Mouse (Mus musculus) C2C12 (cell line): ENCODE measurements around the gene Phlda3. TPM values are rescaled to one million over a fixed set of nuclear protein-coding genes. Genes with fewer than 3 reads are reported as not detected.

Experiments used
- H3K27me3 ChIP-seq: one replicate; pipeline ENCODE4 v1.6.1; 2011; ENCODE audit not compliant: control insufficient read depth, insufficient read depth, insufficient read length
- H3K36me3 ChIP-seq: one replicate; pipeline ENCODE4 v1.6.1; 2011; ENCODE audit not compliant: control insufficient read depth, insufficient read depth
- H3K4me3 ChIP-seq: one replicate; pipeline ENCODE4 v1.5.1; 2011; ENCODE audit warnings: mild to moderate bottlenecking, control low read depth; ENCODE audit not compliant: poor library complexity, insufficient read depth, severe bottlenecking
- H3K79me2 ChIP-seq: one replicate; pipeline ENCODE4 v1.6.1; 2011; ENCODE audit not compliant: control insufficient read depth, insufficient read depth
- H3K79me3 ChIP-seq: one replicate; pipeline ENCODE4 v1.6.1; 2011; ENCODE audit warnings: low read depth, control low read depth
- H3ac ChIP-seq: one replicate; pipeline ENCODE3; 2011; ENCODE audit warnings: low read depth; ENCODE audit not compliant: control insufficient read depth, insufficient read length
- CEBPB ChIP-seq: IDR thresholded peaks from one replicate; pipeline ENCODE4 v1.6.1; 2011; ENCODE audit warnings: low read depth, mild to moderate bottlenecking, control low read depth, moderate library complexity
- CTCF ChIP-seq: IDR thresholded peaks from one replicate; pipeline ENCODE4 v1.5.1; 2011; ENCODE audit not compliant: control insufficient read depth, insufficient read depth, insufficient read length
- FOSL1 ChIP-seq: IDR thresholded peaks from one replicate; pipeline ENCODE4 v1.8.0; 2011; ENCODE audit warnings: mild to moderate bottlenecking, low read length; ENCODE audit not compliant: poor library complexity, insufficient read depth, severe bottlenecking
- MAX ChIP-seq: IDR thresholded peaks from one replicate; pipeline ENCODE4 v1.6.1; 2011; ENCODE audit warnings: mild to moderate bottlenecking, control low read depth
- MYOD1 ChIP-seq: IDR thresholded peaks from one replicate; pipeline ENCODE4 v1.6.1; 2011; ENCODE audit warnings: low read depth; ENCODE audit not compliant: control insufficient read depth, insufficient read length
- MYOG ChIP-seq: IDR thresholded peaks from one replicate; pipeline ENCODE4 v1.6.1; 2011; ENCODE audit not compliant: control insufficient read depth, insufficient read length; ENCODE audit errors: extremely low read depth
- USF1 ChIP-seq: IDR thresholded peaks from one replicate; pipeline ENCODE4 v1.6.1; 2011; ENCODE audit warnings: low read depth, mild to moderate bottlenecking, control low read depth, moderate library complexity
- polyA plus RNA-seq: library from polyadenylated mRNA; unstranded; fragments of >200 nt; fragmentation: generic; extraction: Trizol; gene quantifications from one replicate; pipeline ENCODE4 v1.2.1, GENCODE M21; 2012; ENCODE audit warnings: missing spikeins

The Phlda3 gene
- polyA plus RNA-seq, 1 experiment: 318 TPM

DNA sequence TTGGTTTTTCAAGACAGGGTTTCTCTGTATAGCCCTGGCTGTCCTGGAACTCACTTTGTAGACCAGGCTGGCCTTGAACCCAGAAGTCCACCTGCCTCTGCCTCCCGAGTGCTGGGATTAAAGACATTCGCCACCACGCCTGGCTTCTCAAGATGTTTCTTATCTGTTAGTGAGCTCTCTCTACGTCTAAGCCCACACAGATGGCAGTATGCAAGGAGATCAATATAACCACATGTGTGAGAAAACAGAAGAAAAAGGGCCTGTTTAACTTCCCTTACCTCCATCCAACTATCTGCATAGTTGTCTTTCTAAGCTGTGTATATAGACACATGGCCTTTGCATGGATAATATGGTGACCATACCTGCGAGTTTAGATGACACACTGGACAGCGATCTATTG lies 40.6 kb upstream of the Phlda3 start:
- Histone ChIP-seq H3K27me3 (no peaks in the 10 kb centered on the region), H3K79me3 (peaks cover 1% of the 10 kb centered on the region), H3ac (no peak overlapping the region), H3K36me3 (no peaks in the 10 kb centered on the region), H3K79me2 (peaks cover 12% of the 10 kb centered on the region), H3K4me3 (no peak overlapping the region)
- no peak for TF ChIP-seq MYOG

DNA sequence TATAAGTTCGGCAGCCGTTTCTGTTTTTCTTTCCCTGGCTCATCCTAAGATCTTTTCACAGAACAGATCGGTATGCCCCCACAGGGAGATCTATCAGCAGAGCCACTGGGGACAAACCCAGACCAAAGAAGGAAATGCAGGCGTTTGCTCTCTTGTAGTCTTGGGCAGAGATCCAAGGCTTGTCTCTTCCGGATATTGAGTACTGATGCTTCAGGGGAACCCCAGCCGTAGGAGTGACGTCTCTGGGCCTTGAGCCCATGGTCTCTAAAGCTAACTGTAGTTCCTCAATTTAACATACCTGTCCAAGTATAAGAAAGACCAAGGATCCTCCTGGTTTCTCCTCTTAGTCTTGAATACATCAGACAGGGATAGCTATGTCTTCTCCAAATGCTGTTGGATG lies 40.0 kb upstream of the Phlda3 start:
- Histone ChIP-seq H3K27me3 (no peaks in the 10 kb centered on the region), H3K79me3 (peaks cover 4% of the 10 kb centered on the region), H3K36me3 (no peaks in the 10 kb centered on the region), H3K4me3 (no peak overlapping the region), H3K79me2 (peaks cover 18% of the 10 kb centered on the region), H3ac (no peak overlapping the region)
- no peak for TF ChIP-seq FOSL1
- TF ChIP-seq MYOG: no peak
- no peak for TF ChIP-seq USF1
- no peak for TF ChIP-seq MAX

DNA sequence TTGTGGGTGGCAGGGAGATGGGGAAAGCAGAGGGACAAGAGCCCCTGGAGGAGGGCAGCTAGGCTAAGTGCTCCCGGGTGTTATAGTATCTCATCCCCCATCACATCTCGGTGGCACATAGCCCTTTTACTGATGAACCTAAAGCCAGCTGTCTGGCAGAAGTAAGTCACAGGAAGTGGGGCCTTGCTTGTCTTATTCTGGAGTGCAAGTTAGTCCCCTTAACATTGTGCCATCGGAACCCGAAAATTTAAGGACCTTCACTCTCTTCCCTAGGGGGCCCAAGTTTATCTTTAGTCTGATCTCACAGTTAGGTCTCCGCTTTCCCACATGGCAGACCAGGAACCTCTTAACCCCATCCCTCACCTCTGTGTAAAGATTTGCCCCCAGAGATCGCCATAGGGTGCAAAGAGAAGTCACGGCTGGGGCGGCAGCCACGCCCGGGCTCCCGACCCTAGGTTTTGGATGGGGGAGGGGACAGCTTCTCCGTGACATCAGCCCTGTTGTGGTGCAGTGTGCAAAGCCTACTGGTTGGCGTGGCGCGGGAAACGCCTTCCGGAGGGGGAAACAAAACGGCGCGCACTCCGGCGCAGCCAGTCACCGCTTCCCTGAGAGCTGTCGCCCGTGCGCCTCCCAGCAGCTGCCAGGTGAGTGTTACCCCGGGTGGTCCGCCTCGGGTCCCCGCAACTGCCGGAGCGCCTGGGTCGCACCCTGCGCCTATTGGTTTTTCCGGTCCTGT lies 37.1 kb upstream of the Phlda3 start:
- H3K27me3 ChIP-seq: no peaks in the 10 kb centered on the region
- H3K36me3 ChIP-seq: peaks cover 8% of the 10 kb centered on the region
- peak; percentile 55 for TF ChIP-seq MAX
- no peak for TF ChIP-seq CTCF
- no peak for TF ChIP-seq FOSL1
- H3K4me3 ChIP-seq: peak overlapping the region; percentile 57
- H3ac ChIP-seq: peak overlapping the region; percentile 83
- peaks cover 43% of the 10 kb centered on the region for H3K79me2 ChIP-seq
- peaks cover 20% of the 10 kb centered on the region for H3K79me3 ChIP-seq

DNA sequence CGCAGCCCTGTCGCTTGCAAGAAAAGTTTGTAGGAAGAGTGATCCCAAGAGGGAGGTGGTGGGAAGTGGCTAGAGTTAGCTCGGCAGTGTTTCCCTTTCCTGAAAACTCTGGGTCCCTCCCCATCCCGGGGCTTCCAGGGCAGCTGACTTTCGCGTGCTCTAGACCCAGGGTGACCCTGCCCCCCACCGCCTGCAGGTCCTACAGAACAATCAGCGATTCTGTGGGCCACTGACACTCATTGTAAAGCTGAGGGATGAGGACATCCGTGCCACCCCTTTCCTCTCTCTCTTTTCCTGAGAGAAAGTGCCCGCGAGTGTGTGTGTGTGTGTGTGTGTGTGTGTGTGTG lies 36.6 kb upstream of the Phlda3 start:
- TF ChIP-seq MAX: no peak
- TF ChIP-seq FOSL1: no peak
- TF ChIP-seq MYOD1: no peak
- no peak for TF ChIP-seq CEBPB
- TF ChIP-seq MYOG: no peak
- TF ChIP-seq CTCF: no peak
- no peak for TF ChIP-seq USF1
- peak overlapping the region; percentile 57 for H3K4me3 ChIP-seq
- no peaks in the 10 kb centered on the region for H3K27me3 ChIP-seq
- peaks cover 24% of the 10 kb centered on the region for H3K79me3 ChIP-seq
- peaks cover 48% of the 10 kb centered on the region for H3K79me2 ChIP-seq
- peaks cover 8% of the 10 kb centered on the region for H3K36me3 ChIP-seq
- H3ac ChIP-seq: peak overlapping the region; percentile 83

DNA sequence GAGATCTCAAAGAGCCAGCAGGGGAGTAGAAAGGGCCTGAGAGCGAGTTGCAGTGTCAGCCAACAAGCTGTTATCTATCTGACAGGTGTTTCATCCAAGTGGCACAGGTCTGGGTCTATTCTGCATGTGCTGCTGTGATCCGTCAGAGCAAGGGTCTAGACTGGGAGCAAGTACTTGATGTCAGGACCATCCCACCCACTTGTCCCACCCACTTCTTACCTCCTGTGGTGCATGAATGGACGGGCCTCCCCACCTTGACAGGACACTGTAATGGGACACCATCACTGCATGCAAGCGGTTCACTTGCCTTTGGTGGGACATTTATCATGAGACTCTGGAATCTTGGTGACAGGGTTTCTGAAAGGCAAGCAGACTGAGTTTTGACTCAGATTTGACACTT lies 36.1 kb upstream of the Phlda3 start:
- Histone ChIP-seq H3K79me3 (peaks cover 28% of the 10 kb centered on the region), H3K27me3 (no peaks in the 10 kb centered on the region), H3K79me2 (peaks cover 53% of the 10 kb centered on the region), H3K36me3 (peaks cover 9% of the 10 kb centered on the region), H3K4me3 (peak overlapping the region; percentile 57), H3ac (peak overlapping the region; percentile 73)
- TF ChIP-seq FOSL1: no peak
- no peak for TF ChIP-seq MAX
- no peak for TF ChIP-seq CTCF
- no peak for TF ChIP-seq CEBPB
- TF ChIP-seq MYOG: no peak
- TF ChIP-seq USF1: no peak
- no peak for TF ChIP-seq MYOD1

DNA sequence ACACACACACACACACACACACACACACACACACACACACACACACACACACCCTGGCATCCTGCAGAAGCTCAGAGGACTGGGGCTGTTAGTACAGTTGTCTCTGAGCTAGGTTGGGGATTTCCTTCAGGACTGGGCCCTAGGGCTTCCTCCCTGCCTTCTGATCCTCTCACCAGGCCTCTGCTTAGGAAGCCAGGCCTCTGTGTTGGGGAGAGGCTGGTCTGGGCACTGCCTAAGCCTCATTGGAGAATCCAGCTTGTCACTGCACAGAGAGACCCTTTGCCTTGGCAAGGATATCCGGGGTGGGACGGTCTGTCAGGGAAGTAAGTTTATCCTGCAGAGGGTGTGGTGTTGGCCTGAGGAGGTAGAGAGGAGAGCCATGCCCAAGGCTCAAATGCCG lies 35.6 kb upstream of the Phlda3 start:
- TF ChIP-seq MYOD1: no peak
- no peak for TF ChIP-seq USF1
- no peak for TF ChIP-seq MAX
- no peak for TF ChIP-seq CEBPB
- TF ChIP-seq MYOG: no peak
- no peak for TF ChIP-seq FOSL1
- TF ChIP-seq CTCF: no peak
- Histone ChIP-seq H3K27me3 (no peaks in the 10 kb centered on the region), H3K36me3 (peaks cover 12% of the 10 kb centered on the region), H3K79me3 (peaks cover 31% of the 10 kb centered on the region), H3K79me2 (peaks cover 58% of the 10 kb centered on the region), H3ac (peak overlapping the region; percentile 71), H3K4me3 (peak overlapping the region; percentile 57)
